Mouse (Mus musculus) small intestine, adult 2 months (tissue): Measurements from ENCODE around the gene Tomm22. TPM values are rescaled to one million over a fixed set of nuclear protein-coding genes. Genes with fewer than 3 reads are reported as not detected.

Experiments used
- H3K27ac ChIP-seq: fragments of 200-500 bp; 2 replicates; pipeline ENCODE4 v1.5.1; 2012; ENCODE audit warnings: low read depth, low read length, control low read depth, inconsistent platforms; ENCODE audit not compliant: insufficient read depth
- H3K27me3 ChIP-seq: fragments of 200-500 bp; 2 replicates; pipeline ENCODE4 v1.6.1; 2012; ENCODE audit warnings: mild to moderate bottlenecking, moderate library complexity, low read length, inconsistent platforms; ENCODE audit not compliant: control insufficient read depth, insufficient read depth
- H3K36me3 ChIP-seq: fragments of 200-500 bp; 2 replicates; pipeline ENCODE4 v1.6.1; 2012; ENCODE audit warnings: mild to moderate bottlenecking, low read length, control low read depth, inconsistent platforms; ENCODE audit not compliant: control insufficient read depth, insufficient read depth
- H3K4me1 ChIP-seq: fragments of 200-500 bp; 2 replicates; pipeline ENCODE4 v1.6.1; 2012; ENCODE audit warnings: low read length, inconsistent platforms, mixed read lengths; ENCODE audit not compliant: control insufficient read depth, insufficient read depth, insufficient read length
- H3K4me3 ChIP-seq: fragments of 200-500 bp; 2 replicates; pipeline ENCODE4 v1.5.1; 2012; ENCODE audit warnings: low read depth, mild to moderate bottlenecking, control low read depth, inconsistent platforms, low read length, moderate library complexity
- CTCF ChIP-seq: fragments of 200-500 bp; IDR thresholded peaks from 2 replicates; pipeline ENCODE4 v1.5.1; 2012; ENCODE audit warnings: low read depth, mild to moderate bottlenecking, control low read depth, inconsistent platforms, low read length, moderate library complexity, mixed read lengths; ENCODE audit not compliant: insufficient replicate concordance, insufficient read length; ENCODE audit errors: extremely low read depth
- POLR2A ChIP-seq: fragments of 200-500 bp; IDR thresholded peaks from 2 replicates; pipeline ENCODE4 v1.6.1; 2012; ENCODE audit warnings: low read depth, mild to moderate bottlenecking, control low read depth, inconsistent platforms, low read length, moderate library complexity
- WGBS: fragments of 180-500 bp; shearing (Covaris S2); methylation state at CpG from one replicate; pipeline ENCODE4 v1.1.7; 2018; 5-methylcytosine and 5-hydroxymethylcytosine counted together
- polyA plus RNA-seq: library from polyadenylated mRNA; depleted of rRNA; stranded (reverse); fragments of >200 nt; gene quantifications from 2 replicates; pipeline ENCODE4 v1.2.3, GENCODE M21; 2012

The Tomm22 gene
- polyA plus RNA-seq, 1 experiment, result 21.7 TPM

- 28% methylated on average over 5 of the region's 5 CpGs for WGBS
- H3K27me3 ChIP-seq, result no peaks in the 10 kb centered on the region
- H3K4me3 ChIP-seq, result no peak overlapping the region
- peaks cover 16% of the 10 kb centered on the region; the same call in 1 of the 2 replicates for H3K4me1 ChIP-seq
- H3K36me3 ChIP-seq, result peaks cover 2% of the 10 kb centered on the region; the same call in 1 of the 2 replicates
- TF ChIP-seq CTCF (no peak), POLR2A (no peak)
- H3K27ac ChIP-seq, result no peak overlapping the region
Observed at GRCm38 (mm10) chr15:79692334-79692733, 21.7 kb downstream of the Tomm22 start.

GRCm38 (mm10) chr15:79693740-79694139 is 23.1 kb downstream of the Tomm22 start:
- TF ChIP-seq POLR2A (no peak), CTCF (no peak)
- peaks cover 2% of the 10 kb centered on the region; the same call in 1 of the 2 replicates for H3K36me3 ChIP-seq
- H3K4me3 ChIP-seq, result peak overlapping the region; percentile 39
- no peaks in the 10 kb centered on the region for H3K27me3 ChIP-seq
- WGBS, result 68% methylated on average over 11 of the region's 11 CpGs
- peak overlapping the region; percentile 38 for H3K27ac ChIP-seq
- H3K4me1 ChIP-seq, result peaks cover 15% of the 10 kb centered on the region; the same call in 1 of the 2 replicates

- Histone ChIP-seq H3K27ac (0 out of 2 replicates have a peak overlapping the region, but pooled peaks have one; percentile 38), H3K4me3 (no peak overlapping the region), H3K4me1 (peaks cover 15% of the 10 kb centered on the region; the same call in 1 of the 2 replicates), H3K27me3 (no peaks in the 10 kb centered on the region), H3K36me3 (peaks cover 2% of the 10 kb centered on the region; the same call in 1 of the 2 replicates)
- TF ChIP-seq CTCF (no peak), POLR2A (no peak)
- WGBS, result 78% methylated on average over 4 of the region's 4 CpGs
Observed at GRCm38 (mm10) chr15:79694512-79694911, 23.9 kb downstream of the Tomm22 start.

- no peak for TF ChIP-seq POLR2A
- TF ChIP-seq CTCF, result no peak
- peaks cover 15% of the 10 kb centered on the region; the same call in 1 of the 2 replicates for H3K4me1 ChIP-seq
- peaks cover 2% of the 10 kb centered on the region; the same call in 1 of the 2 replicates for H3K36me3 ChIP-seq
- H3K27ac ChIP-seq, result no peak overlapping the region
- WGBS, result 32% methylated on average over 3 of the region's 3 CpGs
- H3K4me3 ChIP-seq, result no peak overlapping the region
- H3K27me3 ChIP-seq, result no peaks in the 10 kb centered on the region
Observed at GRCm38 (mm10) chr15:79695516-79695915, 24.9 kb downstream of the Tomm22 start.

- Histone ChIP-seq H3K36me3 (peaks cover 2% of the 10 kb centered on the region; the same call in 1 of the 2 replicates), H3K4me1 (peaks cover 15% of the 10 kb centered on the region; the same call in 1 of the 2 replicates), H3K4me3 (no peak overlapping the region), H3K27ac (no peak overlapping the region), H3K27me3 (no peaks in the 10 kb centered on the region)
- TF ChIP-seq POLR2A (no peak), CTCF (no peak)
- 87% methylated on average over 2 of the region's 2 CpGs for WGBS
Observed at GRCm38 (mm10) chr15:79696508-79696907, 25.8 kb downstream of the Tomm22 start.

- 55% methylated on average over 6 of the region's 6 CpGs for WGBS
- peaks cover 2% of the 10 kb centered on the region; the same call in 1 of the 2 replicates for H3K36me3 ChIP-seq
- no peak for TF ChIP-seq CTCF
- TF ChIP-seq POLR2A, result no peak
- H3K27me3 ChIP-seq, result no peaks in the 10 kb centered on the region
- H3K4me1 ChIP-seq, result peaks cover 15% of the 10 kb centered on the region; the same call in 1 of the 2 replicates
- H3K4me3 ChIP-seq, result no peak overlapping the region
- H3K27ac ChIP-seq, result peak overlapping the region; percentile 28
Observed at GRCm38 (mm10) chr15:79697011-79697410, 26.4 kb downstream of the Tomm22 start.

GRCm38 (mm10) chr15:79697558-79698187 is 27.0 kb downstream of the Tomm22 start:
- Histone ChIP-seq H3K27ac (peak overlapping the region; percentile 28; the same call in 1 of the 2 replicates), H3K4me3 (no peak overlapping the region), H3K27me3 (no peaks in the 10 kb centered on the region), H3K36me3 (peaks cover 2% of the 10 kb centered on the region; the same call in 1 of the 2 replicates), H3K4me1 (peaks cover 11% of the 10 kb centered on the region; the same call in 1 of the 2 replicates)
- TF ChIP-seq POLR2A, result no peak
- TF ChIP-seq CTCF, result no peak
- 64% methylated on average over 9 of the region's 9 CpGs for WGBS
